Mouse (Mus musculus) lung, embryonic 16.5 days (tissue): ENCODE data around the gene Irf3. TPM values are rescaled to one million over a fixed set of nuclear protein-coding genes. Genes with fewer than 3 reads are reported as not detected.
"Not testable (repeated sequence)": the region's sequence is repeated elsewhere in the genome, so short reads cannot be mapped to it uniquely, and the experiment has no call there.

Experiments used
- ATAC-seq: fragments of 200-750 bp; cut with Nextera tagmentation; 2 replicates; pipeline ENCODE4 v1.8.0; 2017; ENCODE audit warnings: low read depth, mild to moderate bottlenecking, moderate library complexity
- H3K27ac ChIP-seq: fragments of 300-500 bp; sonication (generic); 2 replicates; pipeline ENCODE4 v1.5.1; 2014; ENCODE audit warnings: mild to moderate bottlenecking, control low read depth, low read length
- H3K27me3 ChIP-seq: fragments of 300-500 bp; sonication (generic); 2 replicates; pipeline ENCODE4 v1.6.1; 2014; ENCODE audit warnings: low read depth, low read length, mixed read lengths; ENCODE audit not compliant: control insufficient read depth, insufficient read depth
- H3K36me3 ChIP-seq: fragments of 300-500 bp; sonication (generic); 2 replicates; pipeline ENCODE4 v1.6.1; 2014; ENCODE audit warnings: low read length; ENCODE audit not compliant: control insufficient read depth, insufficient read depth
- H3K4me1 ChIP-seq: fragments of 300-500 bp; sonication (generic); replicated peaks from 2 replicates; pipeline ENCODE4 v1.6.1; 2014; ENCODE audit warnings: low read length, mixed read lengths; ENCODE audit not compliant: control insufficient read depth, insufficient read depth
- H3K4me2 ChIP-seq: fragments of 300-500 bp; sonication (generic); 2 replicates; pipeline ENCODE4 v1.6.1; 2014; ENCODE audit warnings: low read depth, low read length, control low read depth
- H3K4me3 ChIP-seq: fragments of 300-500 bp; sonication (generic); 2 replicates; pipeline ENCODE4 v1.5.1; 2014; ENCODE audit warnings: mild to moderate bottlenecking, low read length, control low read depth
- H3K9ac ChIP-seq: fragments of 300-500 bp; sonication (generic); 2 replicates; pipeline ENCODE4 v1.6.1; 2014; ENCODE audit warnings: low read length, control low read depth
- H3K9me3 ChIP-seq: fragments of 300-500 bp; sonication (generic); 2 replicates; pipeline ENCODE4 v1.6.1; 2016; ENCODE audit warnings: low read length; ENCODE audit not compliant: control insufficient read depth
- WGBS: fragments of 180-500 bp; shearing (Covaris S2); extraction: QIAGEN DNeasy Blood & Tissue Kit; methylation state at CpG from one replicate; pipeline ENCODE4 v1.1.7; 2014; 5-methylcytosine and 5-hydroxymethylcytosine counted together
- polyA plus RNA-seq: library from polyadenylated mRNA; unstranded; fragments of >200 nt; fragmentation: Nextera tagmentation; extraction: Ambion mirVana; gene quantifications from 2 replicates; pipeline ENCODE4 v1.2.1, GENCODE M21; 2015

Irf3 gene
- polyA plus RNA-seq, 1 experiment from 2014 or later, result 96.5 TPM

- Histone ChIP-seq H3K27ac (peak overlapping the region; percentile 91), H3K9me3 (no peaks in the 10 kb centered on the region), H3K4me1 (peaks cover 19% of the 10 kb centered on the region), H3K4me3 (peak overlapping the region; percentile 87), H3K36me3 (no peaks in the 10 kb centered on the region), H3K9ac (peak overlapping the region; percentile 58), H3K4me2 (peak overlapping the region; percentile 73), H3K27me3 (no peaks in the 10 kb centered on the region)
- ATAC-seq, result no peak
- 27% methylated on average over 8 of the region's 8 CpGs for WGBS
These were observed 21.7 kb downstream of the Irf3 start for GRCm38 (mm10) chr7:45019031-45019571.

GRCm38 (mm10) chr7:45020225-45020624 lies 22.8 kb downstream of the Irf3 start:
- Histone ChIP-seq H3K4me1 (peaks cover 11% of the 10 kb centered on the region), H3K36me3 (no peaks in the 10 kb centered on the region), H3K27ac (no peak overlapping the region), H3K4me3 (no peak overlapping the region), H3K27me3 (no peaks in the 10 kb centered on the region), H3K4me2 (no peak overlapping the region), H3K9me3 (no peaks in the 10 kb centered on the region), H3K9ac (no peak overlapping the region)
- ATAC-seq, result no peak
- WGBS, result 59% methylated on average over 9 of the region's 9 CpGs

GRCm38 (mm10) chr7:45023711-45024110 lies 26.3 kb downstream of the Irf3 start:
- H3K27ac ChIP-seq, H3K4me3 ChIP-seq, H3K4me2 ChIP-seq, H3K9me3 ChIP-seq, H3K4me1 ChIP-seq, ATAC-seq, H3K27me3 ChIP-seq, H3K9ac ChIP-seq: not testable (repeated sequence)
- 76% methylated on average over 5 of the region's 5 CpGs for WGBS
- peaks cover 12% of the 10 kb centered on the region for H3K36me3 ChIP-seq

GRCm38 (mm10) chr7:45024281-45025248 lies 27.1 kb downstream of the Irf3 start:
- H3K27me3 ChIP-seq, result no peaks in the 10 kb centered on the region
- H3K4me1 ChIP-seq, result no peaks in the 10 kb centered on the region; the same call in 1 of the 2 replicates
- H3K9me3 ChIP-seq, result no peaks in the 10 kb centered on the region
- no peak for ATAC-seq
- H3K27ac ChIP-seq, result no peak overlapping the region
- no peak overlapping the region for H3K9ac ChIP-seq
- H3K36me3 ChIP-seq, result peaks cover 17% of the 10 kb centered on the region
- no peak overlapping the region for H3K4me3 ChIP-seq
- H3K4me2 ChIP-seq, result no peak overlapping the region
- 81% methylated on average over 15 of the region's 15 CpGs for WGBS

- Histone ChIP-seq H3K27ac (no peak overlapping the region; the same call in 1 of the 2 replicates), H3K4me1 (no peaks in the 10 kb centered on the region), H3K9ac (no peak overlapping the region), H3K27me3 (no peaks in the 10 kb centered on the region), H3K4me2 (no peak overlapping the region), H3K4me3 (no peak overlapping the region), H3K36me3 (peaks cover 28% of the 10 kb centered on the region), H3K9me3 (no peaks in the 10 kb centered on the region)
- 67% methylated on average over 8 of the region's 8 CpGs for WGBS
- ATAC-seq, result no peak
These were observed 28.3 kb downstream of the Irf3 start for GRCm38 (mm10) chr7:45025601-45026220.

- no peak overlapping the region for H3K27ac ChIP-seq
- H3K4me1 ChIP-seq, result no peaks in the 10 kb centered on the region
- H3K4me2 ChIP-seq, result no peak overlapping the region
- no peaks in the 10 kb centered on the region for H3K27me3 ChIP-seq
- H3K9me3 ChIP-seq, result no peaks in the 10 kb centered on the region
- peaks cover 33% of the 10 kb centered on the region for H3K36me3 ChIP-seq
- no peak overlapping the region for H3K9ac ChIP-seq
- WGBS, result 61% methylated on average over 2 of the region's 2 CpGs
- ATAC-seq, result no peak
- no peak overlapping the region for H3K4me3 ChIP-seq
These were observed 28.8 kb downstream of the Irf3 start for GRCm38 (mm10) chr7:45026256-45026655.

GRCm38 (mm10) chr7:45027761-45028160 lies 30.3 kb downstream of the Irf3 start:
- Histone ChIP-seq H3K9ac (no peak overlapping the region), H3K4me1 (no peaks in the 10 kb centered on the region), H3K4me2 (no peak overlapping the region), H3K27ac (no peak overlapping the region), H3K27me3 (no peaks in the 10 kb centered on the region), H3K4me3 (no peak overlapping the region), H3K9me3 (no peaks in the 10 kb centered on the region), H3K36me3 (peaks cover 41% of the 10 kb centered on the region)
- WGBS, result 86% methylated on average over 9 of the region's 9 CpGs
- ATAC-seq, result no peak

GRCm38 (mm10) chr7:45028351-45028750 lies 30.9 kb downstream of the Irf3 start:
- ATAC-seq, result no peak
- Histone ChIP-seq H3K9ac (no peak overlapping the region), H3K4me1 (no peaks in the 10 kb centered on the region), H3K9me3 (no peaks in the 10 kb centered on the region), H3K4me2 (no peak overlapping the region), H3K36me3 (peaks cover 45% of the 10 kb centered on the region), H3K27ac (no peak overlapping the region), H3K27me3 (no peaks in the 10 kb centered on the region), H3K4me3 (no peak overlapping the region)
- 91% methylated on average over 11 of the region's 11 CpGs for WGBS

GRCm38 (mm10) chr7:45029995-45030394 lies 32.5 kb downstream of the Irf3 start:
- WGBS, result 89% methylated on average over 6 of the region's 6 CpGs
- Histone ChIP-seq H3K4me1 (no peaks in the 10 kb centered on the region), H3K27me3 (no peaks in the 10 kb centered on the region), H3K4me2 (no peak overlapping the region), H3K4me3 (no peak overlapping the region), H3K36me3 (peaks cover 62% of the 10 kb centered on the region), H3K9ac (no peak overlapping the region), H3K27ac (no peak overlapping the region), H3K9me3 (no peaks in the 10 kb centered on the region)
- ATAC-seq, result no peak
